Mouse (Mus musculus) forebrain, embryonic 16.5 days (tissue): ENCODE data around the gene 1600014C10Rik. TPM values are rescaled to one million over a fixed set of nuclear protein-coding genes. Genes with fewer than 3 reads are reported as not detected.
A peak's percentile ranks its signal among the peaks of the same experiment; 100 is the strongest.

Experiments
- ATAC-seq: fragments of 200-750 bp; cut with Nextera tagmentation; 2 replicates; pipeline ENCODE4 v1.8.0; 2017; ENCODE audit warnings: mild to moderate bottlenecking, moderate library complexity
- H3K27ac ChIP-seq: fragments of 300-500 bp; sonication (generic); 2 replicates; pipeline ENCODE4 v1.5.1; 2014; ENCODE audit warnings: low read length, control low read depth
- H3K27me3 ChIP-seq: fragments of 300-500 bp; sonication (generic); replicated peaks from 2 replicates; pipeline ENCODE4 v1.6.1; 2014; ENCODE audit warnings: low read length; ENCODE audit not compliant: control insufficient read depth, insufficient read depth
- H3K36me3 ChIP-seq: fragments of 300-500 bp; sonication (generic); 2 replicates; pipeline ENCODE4 v1.6.1; 2014; ENCODE audit not compliant: control insufficient read depth, insufficient read depth
- H3K4me1 ChIP-seq: fragments of 300-500 bp; sonication (generic); replicated peaks from 2 replicates; pipeline ENCODE4 v1.6.1; 2014; ENCODE audit warnings: low read length; ENCODE audit not compliant: control insufficient read depth, insufficient read depth
- H3K4me2 ChIP-seq: fragments of 300-500 bp; sonication (generic); 2 replicates; pipeline ENCODE4 v1.6.1; 2014; ENCODE audit warnings: mild to moderate bottlenecking, low read length, control low read depth
- H3K4me3 ChIP-seq: fragments of 300-500 bp; sonication (generic); replicated peaks from 2 replicates; pipeline ENCODE4 v1.5.1; 2014; ENCODE audit warnings: mild to moderate bottlenecking, low read length, control low read depth
- H3K9ac ChIP-seq: fragments of 300-500 bp; sonication (generic); replicated peaks from 2 replicates; pipeline ENCODE4 v1.6.1; 2014; ENCODE audit warnings: low read depth, low read length, control low read depth
- H3K9me3 ChIP-seq: fragments of 300-500 bp; sonication (generic); 2 replicates; pipeline ENCODE4 v1.6.1; 2016; ENCODE audit warnings: low read length; ENCODE audit not compliant: control insufficient read depth
- WGBS: fragments of 180-500 bp; shearing (Covaris S2); extraction: QIAGEN DNeasy Blood & Tissue Kit; methylation state at CpG from one replicate; pipeline ENCODE4 v1.1.7; 2014; 5-methylcytosine and 5-hydroxymethylcytosine counted together
- polyA plus RNA-seq: library from polyadenylated mRNA; unstranded; fragments of >200 nt; fragmentation: Nextera tagmentation; extraction: Ambion mirVana; gene quantifications from 2 replicates; pipeline ENCODE4 v1.2.1, GENCODE M21; 2015

The 1600014C10Rik gene
- polyA plus RNA-seq, 1 experiment from 2014 or later: 18.7 TPM

GRCm38 (mm10) chr7:38218631-38219367 lies 35.8 kb downstream of the 1600014C10Rik start:
- Histone ChIP-seq H3K9ac (no peak overlapping the region), H3K4me1 (no peaks in the 10 kb centered on the region), H3K27ac (no peak overlapping the region), H3K27me3 (no peaks in the 10 kb centered on the region), H3K36me3 (no peaks in the 10 kb centered on the region), H3K4me3 (no peak overlapping the region), H3K4me2 (no peak overlapping the region), H3K9me3 (no peaks in the 10 kb centered on the region)
- WGBS: 71% methylated on average over 8 of the region's 8 CpGs
- ATAC-seq: no peak

GRCm38 (mm10) chr7:38219526-38219925 lies 36.5 kb downstream of the 1600014C10Rik start:
- WGBS: 88% methylated on average over 4 of the region's 4 CpGs
- H3K4me3 ChIP-seq: no peak overlapping the region
- no peaks in the 10 kb centered on the region for H3K27me3 ChIP-seq
- H3K9me3 ChIP-seq: no peaks in the 10 kb centered on the region
- no peak overlapping the region for H3K4me2 ChIP-seq
- no peaks in the 10 kb centered on the region for H3K4me1 ChIP-seq
- H3K27ac ChIP-seq: no peak overlapping the region
- no peak for ATAC-seq
- H3K9ac ChIP-seq: no peak overlapping the region
- H3K36me3 ChIP-seq: no peaks in the 10 kb centered on the region

GRCm38 (mm10) chr7:38220866-38221265 lies 37.8 kb downstream of the 1600014C10Rik start:
- Histone ChIP-seq H3K4me2 (no peak overlapping the region), H3K4me3 (no peak overlapping the region), H3K9me3 (no peaks in the 10 kb centered on the region), H3K27me3 (no peaks in the 10 kb centered on the region), H3K36me3 (no peaks in the 10 kb centered on the region), H3K9ac (no peak overlapping the region), H3K4me1 (no peaks in the 10 kb centered on the region), H3K27ac (no peak overlapping the region)
- WGBS: 98% methylated on average over 7 of the region's 7 CpGs
- ATAC-seq: no peak

GRCm38 (mm10) chr7:38224577-38225369 lies 41.8 kb downstream of the 1600014C10Rik start:
- no peak overlapping the region for H3K4me2 ChIP-seq
- peaks cover 12% of the 10 kb centered on the region for H3K4me1 ChIP-seq
- H3K4me3 ChIP-seq: no peak overlapping the region
- H3K27ac ChIP-seq: no peak overlapping the region
- no peak overlapping the region for H3K9ac ChIP-seq
- no peaks in the 10 kb centered on the region for H3K9me3 ChIP-seq
- peaks cover 6% of the 10 kb centered on the region; the same call in 1 of the 2 replicates for H3K27me3 ChIP-seq
- ATAC-seq: no peak
- WGBS: 87% methylated on average over 13 of the region's 13 CpGs
- H3K36me3 ChIP-seq: no peaks in the 10 kb centered on the region

- WGBS: 86% methylated on average over 2 of the region's 2 CpGs
- peaks cover 9% of the 10 kb centered on the region; the same call in 1 of the 2 replicates for H3K27me3 ChIP-seq
- H3K36me3 ChIP-seq: no peaks in the 10 kb centered on the region
- H3K4me1 ChIP-seq: peaks cover 12% of the 10 kb centered on the region
- H3K4me2 ChIP-seq: no peak overlapping the region
- no peak overlapping the region for H3K27ac ChIP-seq
- no peak overlapping the region for H3K9ac ChIP-seq
- no peaks in the 10 kb centered on the region for H3K9me3 ChIP-seq
- no peak for ATAC-seq
- no peak overlapping the region for H3K4me3 ChIP-seq
Observed at GRCm38 (mm10) chr7:38226226-38226625, 43.2 kb downstream of the 1600014C10Rik start.

DNA sequence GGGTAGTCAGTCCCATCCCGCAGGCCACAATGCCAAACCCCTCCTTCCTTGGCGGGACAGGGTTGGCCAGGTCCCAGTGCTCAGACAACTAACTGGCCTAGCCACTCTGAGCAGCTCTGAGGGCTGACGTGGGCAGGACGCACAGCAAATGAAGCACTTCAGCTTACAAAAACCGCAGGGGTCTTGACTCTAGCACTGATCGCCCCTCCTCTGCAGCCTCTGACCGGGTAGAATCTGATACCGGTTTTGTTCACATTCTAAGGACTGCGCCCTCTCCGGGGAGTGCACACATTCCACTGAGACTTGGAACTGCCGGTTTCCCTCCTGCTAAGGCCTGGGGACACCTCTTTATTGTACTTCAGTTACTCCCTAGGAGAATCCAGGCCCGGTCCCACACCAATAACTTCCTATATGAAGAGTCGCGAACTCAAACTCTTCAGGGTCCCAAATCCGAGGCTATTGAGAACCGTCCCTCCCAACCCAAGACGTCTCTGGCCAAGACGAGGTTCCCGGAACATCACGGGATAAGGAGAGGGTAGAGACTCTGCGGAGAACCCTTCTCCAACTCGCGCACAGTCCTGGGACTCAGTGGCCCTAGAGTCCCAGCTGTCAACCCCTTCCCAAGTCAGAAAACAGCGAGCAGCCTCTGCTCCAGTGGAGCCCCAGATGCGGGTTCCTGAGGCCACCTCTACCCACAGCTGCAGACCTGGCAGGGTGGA lies 44.3 kb downstream of the 1600014C10Rik start:
- H3K27ac ChIP-seq: no peak overlapping the region
- H3K4me1 ChIP-seq: peaks cover 12% of the 10 kb centered on the region
- no peaks in the 10 kb centered on the region for H3K36me3 ChIP-seq
- ATAC-seq: peak; percentile 65
- H3K27me3 ChIP-seq: peaks cover 9% of the 10 kb centered on the region; the same call in 1 of the 2 replicates
- H3K4me3 ChIP-seq: peak overlapping the region; percentile 46
- peak overlapping the region; percentile 76 for H3K4me2 ChIP-seq
- peak overlapping the region; percentile 38 for H3K9ac ChIP-seq
- WGBS: under 1% methylated on average over 25 of the region's 25 CpGs
- H3K9me3 ChIP-seq: no peaks in the 10 kb centered on the region

GRCm38 (mm10) chr7:38227900-38228298 lies 44.9 kb downstream of the 1600014C10Rik start, which contains the start of gene Plekhf1:
TSS of gene Plekhf1 (minus strand) at chr7:38228016.
- WGBS: under 1% methylated on average over 36 of the region's 36 CpGs
- H3K4me2 ChIP-seq: peak within 1 kb of the TSS; percentile 76
- peaks cover 9% of the 10 kb centered on the region; the same call in 1 of the 2 replicates for H3K27me3 ChIP-seq
- peak within 1 kb of the TSS; percentile 38 for H3K9ac ChIP-seq
- H3K4me1 ChIP-seq: peaks cover 12% of the 10 kb centered on the region
- ATAC-seq: peak; percentile 90
- no peaks in the 10 kb centered on the region for H3K36me3 ChIP-seq
- H3K4me3 ChIP-seq: peak within 1 kb of the TSS; percentile 46
- H3K9me3 ChIP-seq: no peaks in the 10 kb centered on the region
- no peak within 1 kb of the TSS for H3K27ac ChIP-seq

DNA sequence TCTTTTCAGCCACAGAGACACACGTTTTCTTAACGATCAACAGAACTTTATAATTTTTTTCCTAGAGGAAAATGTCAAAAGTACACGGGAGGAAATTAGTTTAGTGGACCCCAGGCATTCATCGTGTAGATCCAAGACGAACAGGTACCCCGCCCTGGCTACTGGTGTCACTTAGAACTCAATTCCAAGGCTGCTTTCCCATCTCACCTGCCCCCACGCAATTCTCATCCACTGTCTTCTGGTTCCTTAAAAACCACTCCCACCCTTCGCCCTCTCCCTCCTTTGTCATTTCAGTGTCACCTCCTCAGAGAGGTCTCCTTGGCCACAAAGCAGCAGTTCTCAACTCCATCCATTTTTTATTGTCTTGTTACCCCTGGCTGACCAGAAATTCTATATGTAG lies 45.3 kb downstream of the 1600014C10Rik start:
- no peak for ATAC-seq
- 27% methylated on average over 8 of the region's 8 CpGs for WGBS

GRCm38 (mm10) chr7:38230285-38230684 lies 47.3 kb downstream of the 1600014C10Rik start:
- 20% methylated on average over 8 of the region's 8 CpGs for WGBS
- ATAC-seq: no peak
- Histone ChIP-seq H3K27me3 (peaks cover 11% of the 10 kb centered on the region; the same call in 1 of the 2 replicates), H3K9me3 (no peaks in the 10 kb centered on the region), H3K4me3 (no peak overlapping the region), H3K4me2 (no peak overlapping the region), H3K4me1 (peaks cover 12% of the 10 kb centered on the region), H3K27ac (no peak overlapping the region), H3K36me3 (no peaks in the 10 kb centered on the region), H3K9ac (no peak overlapping the region)

More for the DNA sequence above, 45.3 kb downstream of the 1600014C10Rik start:
- Histone ChIP-seq H3K9me3 (no peaks in the 10 kb centered on the region), H3K4me2 (peak overlapping the region; percentile 76), H3K4me3 (peak overlapping the region; percentile 46), H3K36me3 (no peaks in the 10 kb centered on the region), H3K9ac (no peak overlapping the region), H3K4me1 (peaks cover 12% of the 10 kb centered on the region), H3K27ac (no peak overlapping the region), H3K27me3 (peaks cover 11% of the 10 kb centered on the region; the same call in 1 of the 2 replicates)
